ENCODE assay signal across 22 mouse cellular contexts in genomic region chrX:133754026-133754425, GRCm38 (mm10).
DNase-seq lines count a peak whose midpoint lies in the region; ATAC-seq lines count a peak whose summit lies in the region.
"Had no signal": no experiment of that assay in that cellular context is flagged by ENCODE, and none has a peak within 500 bp of the region (broad histone marks: within the 10 kb centered on the region; RNA-seq: fewer than 3 reads in every experiment).

No protein-coding gene starts in this region.

- H3K27ac ChIP-seq in heart, embryonic 12.5 days (ENCODE audit: poor library complexity, severe bottlenecking), result no peak overlapping the region
- H3K27ac ChIP-seq: forebrain, embryonic 13.5 days; hindbrain, embryonic 10.5 days; hindbrain, postnatal 0 days had no signal

- no peak overlapping the region for H3K9ac ChIP-seq in heart, embryonic 12.5 days
- H3K9ac ChIP-seq: forebrain, embryonic 13.5 days had no signal

- intact Hi-C loops in heart, postnatal 14 days (cut with DNase I), result loop anchor here (10.0 kb wide), 1 partner anchor 141 kb away; the partner anchor contains the start of gene Tspan6
- intact Hi-C loops in left cerebral cortex, postnatal 4 days (cut with DNase I), result no loop called here

- no peak overlapping the region for H3K4me2 ChIP-seq in heart, embryonic 12.5 days
- H3K4me2 ChIP-seq: forebrain, embryonic 13.5 days; liver, embryonic 11.5 days had no signal

- H3K27me3 ChIP-seq in heart, embryonic 12.5 days (replicated peaks), result no peaks in the 10 kb centered on the region
- H3K27me3 ChIP-seq: forebrain, embryonic 13.5 days had no signal

- no peaks in the 10 kb centered on the region for H3K4me1 ChIP-seq in heart, embryonic 12.5 days (replicated peaks)
- H3K4me1 ChIP-seq: forebrain, embryonic 13.5 days; hindbrain, embryonic 10.5 days had no signal

- no peak for ATAC-seq in heart, embryonic 12.5 days (ENCODE audit: insufficient number of reproducible peaks, low FRiP score)
- ATAC-seq: forebrain, embryonic 13.5 days; hindbrain, postnatal 0 days; intestine, postnatal 0 days had no signal

- WGBS in heart, embryonic 12.5 days, result 48% methylated on average over 1 of the region's 1 CpGs

- DNase-seq in adrenal gland, postnatal 10 days, result peak; percentile 21
- DNase-seq in adrenal gland, adult 18-20 months (ENCODE audit: low spot score in 2 of 2), result no peak
- DNase-seq in heart, adult 18-20 months, result peak; percentile 40 to 65
- peak; percentile 50 for DNase-seq in NIH3T3 (ENCODE audit: low read depth)
- peak; percentile 2 to 28 for DNase-seq in heart, postnatal 14 days
- no peak for DNase-seq in cerebellum, adult 9-11 months
- DNase-seq in left cerebral cortex, postnatal 4 days, result no peak
- DNase-seq: cerebellum, adult 18-20 months; lung, adult 18-20 months; lung, postnatal 14 days; midbrain, embryonic 14.5 days; right cerebral cortex, postnatal 14 days; thymus, postnatal 4 days had no signal

- H3K36me3 ChIP-seq in heart, embryonic 12.5 days, result no peaks in the 10 kb centered on the region
- H3K36me3 ChIP-seq: G1E; hindbrain, embryonic 10.5 days had no signal

- no peak overlapping the region for H3K4me3 ChIP-seq in heart, embryonic 12.5 days
- H3K4me3 ChIP-seq: erythroblast, embryonic 14.5 days; forebrain, embryonic 13.5 days; hindbrain, embryonic 10.5 days; myocyte had no signal

- H3K9me3 ChIP-seq in heart, embryonic 12.5 days (replicated peaks), result no peaks in the 10 kb centered on the region
- H3K9me3 ChIP-seq: forebrain, embryonic 13.5 days; G1E; hindbrain, embryonic 10.5 days had no signal

Comparison
In these comparisons a context has a peak if more than half of its experiments do, and no peak if none do; other contexts are left out.
1. DNase-seq: peak in adrenal gland, postnatal 10 days (single experiment), heart, adult 18-20 months (2 of 2), NIH3T3 (single experiment) and heart, postnatal 14 days (2 of 2); none in adrenal gland, adult 18-20 months (0 of 2), cerebellum, adult 9-11 months (single experiment) and left cerebral cortex, postnatal 4 days (single experiment).